Mouse (Mus musculus) C2C12 (cell line): ENCODE measurements around the gene Raf1.

Source experiments
- CTCF ChIP-seq: IDR thresholded peaks from one replicate; pipeline ENCODE4 v1.5.1; 2011; ENCODE audit not compliant: control insufficient read depth, insufficient read depth, insufficient read length
- MYOG ChIP-seq: IDR thresholded peaks from one replicate; pipeline ENCODE4 v1.6.1; 2011; ENCODE audit not compliant: control insufficient read depth, insufficient read length; ENCODE audit errors: extremely low read depth

- TF ChIP-seq MYOG (no peak), CTCF (no peak)
Measured at GRCm38 (mm10) chr6:115653939-115654338, 22.5 kb downstream of the Raf1 start.
